Comparison of ENCODE assay signal across 8 mouse cellular contexts in the genomic region with DNA sequence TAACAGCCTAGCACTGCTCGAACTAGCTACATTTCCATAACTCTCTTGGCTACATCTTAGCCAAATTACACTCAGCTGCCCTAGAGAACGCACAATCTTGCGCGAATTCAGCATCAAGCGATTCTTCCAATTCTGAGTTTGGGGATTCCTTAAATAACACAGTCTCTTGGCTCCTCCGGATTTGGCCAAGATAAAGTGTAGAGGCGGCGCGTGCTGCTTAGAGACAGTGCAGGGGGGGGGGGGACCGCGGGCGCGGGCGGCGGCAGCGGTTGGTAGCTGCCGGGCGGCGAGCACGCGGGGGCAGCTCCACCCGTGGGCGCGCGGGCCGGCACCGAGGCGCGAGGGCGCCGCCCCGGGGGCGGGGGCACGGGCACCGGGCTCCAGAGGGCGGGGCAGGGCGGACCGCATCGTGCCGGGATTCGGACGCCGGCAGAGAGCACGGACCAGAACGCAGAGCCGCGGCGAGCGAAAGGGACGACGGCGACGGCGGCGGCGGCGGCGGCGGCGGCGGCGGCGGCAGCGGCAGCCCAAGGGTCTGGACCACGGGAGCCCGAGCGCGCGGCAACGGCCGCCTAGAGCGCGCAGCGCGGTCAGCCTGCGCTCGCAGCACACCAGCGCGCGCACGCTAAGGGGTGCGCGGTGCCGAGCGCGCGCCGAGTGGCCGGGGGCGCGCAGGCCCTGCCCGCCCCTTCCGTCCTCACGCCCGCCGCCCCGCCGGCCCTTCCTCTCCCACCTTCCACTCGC. TPM values are rescaled to one million over a fixed set of nuclear protein-coding genes. Genes with fewer than 3 reads are reported as not detected.
DNase-seq lines count a peak whose midpoint lies in the region; ATAC-seq and TF ChIP-seq lines count a peak whose summit lies in the region.

A gene (plus strand): TSS at position 456 of the 744 bp plus-strand sequence.

- H3K27me3 ChIP-seq in heart, embryonic 10.5 days (ENCODE audit: insufficient read depth, poor library complexity, severe bottlenecking): no peaks in the 10 kb centered on the region
- no peaks in the 10 kb centered on the region for H3K27me3 ChIP-seq in kidney, embryonic 15.5 days
- no peaks in the 10 kb centered on the region for H3K27me3 ChIP-seq in liver, adult 2 months (ENCODE audit: control insufficient read depth, insufficient read depth, low read length)
- no peaks in the 10 kb centered on the region for H3K27me3 ChIP-seq in myocyte (ENCODE audit: control insufficient read depth, insufficient read depth, insufficient read length)

- peaks cover 2% of the 10 kb centered on the region; the same call in 1 of the 2 replicates for H3K4me1 ChIP-seq in bone marrow, adult 2 months (ENCODE audit: control insufficient read depth, insufficient read depth, low read length)
- peaks cover 2% of the 10 kb centered on the region; the same call in 1 of the 2 replicates for H3K4me1 ChIP-seq in embryonic fibroblast, embryonic 13.5 days (ENCODE audit: control insufficient read depth, insufficient read depth, low read length)
- H3K4me1 ChIP-seq in heart, embryonic 10.5 days: peaks cover 10% of the 10 kb centered on the region; the same call in 1 of the 2 replicates
- H3K4me1 ChIP-seq in kidney, embryonic 15.5 days: peaks cover 11% of the 10 kb centered on the region
- peaks cover 10% of the 10 kb centered on the region; the same call in 1 of the 2 replicates for H3K4me1 ChIP-seq in liver, adult 2 months (ENCODE audit: control insufficient read depth, insufficient read depth, low read length)

- TF ChIP-seq POLR2A in bone marrow, adult 2 months (IDR thresholded peaks at IDR 0.05; ENCODE audit: borderline replicate concordance, control insufficient read depth, low read depth, low read length): peak; percentile 19; the same call in 1 of the 2 replicates
- TF ChIP-seq POLR2A in embryonic fibroblast, embryonic 13.5 days (IDR thresholded peaks at IDR 0.05; ENCODE audit: low read depth, low read length): peak; percentile 47
- 0 out of 2 replicates have a peak, but pooled peaks have one; percentile 41 for TF ChIP-seq POLR2A in liver, adult 2 months (IDR thresholded peaks at IDR 0.05; ENCODE audit: extremely low read depth, insufficient read depth, low read length)
- TF ChIP-seq POLR2A in myocyte (IDR thresholded peaks at IDR 0.05; ENCODE audit: insufficient read length, low read depth): peak; percentile 75

- H3K79me2 ChIP-seq in liver, adult 2 months (ENCODE audit: control insufficient read depth, insufficient read depth, low read length): peaks cover 16% of the 10 kb centered on the region; the same call in 1 of the 2 replicates
- peaks cover 47% of the 10 kb centered on the region for H3K79me2 ChIP-seq in myocyte (ENCODE audit: control insufficient read depth, insufficient read depth)

- peak; percentile 91 for DNase-seq in A20 (ENCODE audit: low read depth, low spot score)
- DNase-seq in heart, embryonic 10.5 days (ENCODE audit: low spot score): peak; percentile 84
- DNase-seq in liver, adult 2 months (ENCODE audit: extremely low read depth, low read depth, low spot score): peak; percentile 48
- DNase-seq in spleen, postnatal 4 days (ENCODE audit: low spot score in 2 of 2): peak; percentile 86 to 91

- H3ac ChIP-seq in myocyte (ENCODE audit: control insufficient read depth, insufficient read length): peak within 1 kb of the TSS; percentile 46

- ATAC-seq in kidney, embryonic 15.5 days (replicated peaks; ENCODE audit: low FRiP score): peak; percentile 92

- H3K9ac ChIP-seq in kidney, embryonic 15.5 days: peak within 1 kb of the TSS; percentile 93
- H3K9ac ChIP-seq in liver, adult 2 months (ENCODE audit: low read depth, low read length): peak within 1 kb of the TSS; percentile 85

- H3K27ac ChIP-seq in bone marrow, adult 2 months (ENCODE audit: control insufficient read depth, insufficient read depth, low read depth, low read length, poor library complexity): peak within 1 kb of the TSS; percentile 99
- H3K27ac ChIP-seq in embryonic fibroblast, embryonic 13.5 days (ENCODE audit: insufficient read depth, low read length): peak within 1 kb of the TSS; percentile 89
- peak within 1 kb of the TSS; percentile 97 for H3K27ac ChIP-seq in heart, embryonic 10.5 days
- peak within 1 kb of the TSS; percentile 94 for H3K27ac ChIP-seq in kidney, embryonic 15.5 days
- peak within 1 kb of the TSS; percentile 42 for H3K27ac ChIP-seq in liver, adult 2 months (replicated peaks; ENCODE audit: insufficient read depth, low read depth, low read length)

- under 1% methylated on average over 70 of the region's 99 CpGs for WGBS in bone marrow, adult 2 months
- WGBS in heart, embryonic 10.5 days: 2% methylated on average over 45 of the region's 99 CpGs
- WGBS in kidney, embryonic 15.5 days: under 1% methylated on average over 44 of the region's 99 CpGs
- WGBS in liver, adult 2 months: 2% methylated on average over 87 of the region's 99 CpGs

- H3K9me3 ChIP-seq in heart, embryonic 10.5 days: no peaks in the 10 kb centered on the region
- no peaks in the 10 kb centered on the region for H3K9me3 ChIP-seq in kidney, embryonic 15.5 days (replicated peaks)

- peak within 1 kb of the TSS; percentile 99 for H3K4me3 ChIP-seq in bone marrow, adult 2 months (replicated peaks; ENCODE audit: control insufficient read depth, low read depth, low read length)
- H3K4me3 ChIP-seq in embryonic fibroblast, embryonic 13.5 days (ENCODE audit: insufficient read depth, low read length): peak within 1 kb of the TSS; percentile 94
- H3K4me3 ChIP-seq in heart, embryonic 10.5 days: peak within 1 kb of the TSS; percentile 93
- peak within 1 kb of the TSS; percentile 92 for H3K4me3 ChIP-seq in kidney, embryonic 15.5 days (replicated peaks)
- peak within 1 kb of the TSS; percentile 81 for H3K4me3 ChIP-seq in liver, adult 2 months (ENCODE audit: insufficient read depth, low read depth, low read length)
- peak within 1 kb of the TSS; percentile 99 for H3K4me3 ChIP-seq in myocyte

- peak within 1 kb of the TSS; percentile 78 for H3K4me2 ChIP-seq in kidney, embryonic 15.5 days
- H3K4me2 ChIP-seq in myocyte (ENCODE audit: low read depth): peak within 1 kb of the TSS; percentile 89

- no peaks in the 10 kb centered on the region; the same call in 1 of the 2 replicates for H3K36me3 ChIP-seq in heart, embryonic 10.5 days
- H3K36me3 ChIP-seq in kidney, embryonic 15.5 days: 0 out of 2 replicates have a peak, but pooled peaks cover 3% of the 10 kb centered on the region
- H3K36me3 ChIP-seq in liver, adult 2 months (ENCODE audit: control insufficient read depth, insufficient read depth, low read length): no peaks in the 10 kb centered on the region
- peaks cover 6% of the 10 kb centered on the region for H3K36me3 ChIP-seq in myocyte (ENCODE audit: control insufficient read depth, insufficient read depth)

- no peak for TF ChIP-seq CTCF in bone marrow, adult 2 months (IDR thresholded peaks at IDR 0.05; ENCODE audit: control insufficient read depth, insufficient read depth, low read length)
- no peak for TF ChIP-seq CTCF in embryonic fibroblast, embryonic 13.5 days (IDR thresholded peaks at IDR 0.05; ENCODE audit: borderline replicate concordance, insufficient read depth, low read length)
- TF ChIP-seq CTCF in liver, adult 2 months (IDR thresholded peaks at IDR 0.05; ENCODE audit: low read depth, low read length): no peak

TF ChIP-seq in myocyte, 11 proteins besides CTCF, POLR2A, EP300 and RAD21:
- TF ChIP-seq MYOD1 (IDR thresholded peaks at IDR 0.05; ENCODE audit: control insufficient read depth in 1 of 3, insufficient read length in 2 of 3, low read depth in 2 of 3) (no peak), POLR2AphosphoS2 (IDR thresholded peaks at IDR 0.05; ENCODE audit: insufficient read length, low read depth) (peak; percentile 64)

RNA-seq across cellular contexts. Expression of the gene that starts here (rescaled TPM):
- polyA plus RNA-seq in bone marrow, adult 2 months (2011; ENCODE audit: insufficient read depth, insufficient read length, low replicate concordance, missing spikeins): 17.5 and 18.7 TPM in 2 replicates
- polyA plus RNA-seq in embryonic fibroblast, embryonic 13.5 days (2011; ENCODE audit: insufficient read length, low read depth, missing spikeins): 87.0 and 107 TPM in 2 replicates
- polyA plus RNA-seq in heart, embryonic 10.5 days (2016; fragmentation: Nextera tagmentation; extraction: Ambion mirVana): 8.2 and 9.7 TPM in 2 replicates
- 7.6 and 8.0 TPM in 2 replicates for polyA plus RNA-seq in kidney, embryonic 15.5 days (2015; fragmentation: Nextera tagmentation; extraction: Ambion mirVana)
- 17.1 and 23.0 TPM in 2 replicates for total RNA-seq in liver, adult 2 months (2014; rRNA removed)
- polyA plus RNA-seq in liver, adult 2 months (2012; rRNA removed): 13.9 and 25.4 TPM in 2 replicates
- polyA plus RNA-seq in myocyte (2012; fragmentation: generic; extraction: Trizol): 24.0 TPM

Comparison
In these comparisons a context has a peak if more than half of its experiments do, and no peak if none do; other contexts are left out.
1. Peak in every context shown above with its lines: DNase-seq, ATAC-seq, H3K4me3 ChIP-seq and H3K27ac ChIP-seq.
2. H3K27ac ChIP-seq: peak in every context shown above with its lines; median percentile 99 in bone marrow, adult 2 months; 97 in heart, embryonic 10.5 days; 94 in kidney, embryonic 15.5 days; 89 in embryonic fibroblast, embryonic 13.5 days; 42 in liver, adult 2 months.
3. POLR2A ChIP-seq: peak in every context shown above with its lines; median percentile 75 in myocyte; 47 in embryonic fibroblast, embryonic 13.5 days; 41 in liver, adult 2 months; 19 in bone marrow, adult 2 months.